Mouse (Mus musculus) testis, adult 2 months (tissue): ENCODE measurements around the gene Aacs.

Experiments used
- CTCF ChIP-seq: fragments of 200-500 bp; IDR thresholded peaks from 2 replicates; pipeline ENCODE4 v1.5.1; 2012; ENCODE audit warnings: low read depth, mild to moderate bottlenecking, inconsistent platforms, low read length, moderate library complexity; ENCODE audit not compliant: control insufficient read depth, insufficient read depth, insufficient replicate concordance
- POLR2A ChIP-seq: fragments of 200-500 bp; IDR thresholded peaks from 2 replicates; pipeline ENCODE4 v1.6.1; 2012; ENCODE audit warnings: low read depth, mild to moderate bottlenecking, inconsistent platforms, low read length, moderate library complexity; ENCODE audit not compliant: control insufficient read depth

- TF ChIP-seq POLR2A (no peak), CTCF (no peak)
Observed at GRCm38 (mm10) chr5:125479376-125479775, 3.8 kb downstream of the Aacs start.
